ENCODE assay signal across 10 mouse cellular contexts in the genomic region with DNA sequence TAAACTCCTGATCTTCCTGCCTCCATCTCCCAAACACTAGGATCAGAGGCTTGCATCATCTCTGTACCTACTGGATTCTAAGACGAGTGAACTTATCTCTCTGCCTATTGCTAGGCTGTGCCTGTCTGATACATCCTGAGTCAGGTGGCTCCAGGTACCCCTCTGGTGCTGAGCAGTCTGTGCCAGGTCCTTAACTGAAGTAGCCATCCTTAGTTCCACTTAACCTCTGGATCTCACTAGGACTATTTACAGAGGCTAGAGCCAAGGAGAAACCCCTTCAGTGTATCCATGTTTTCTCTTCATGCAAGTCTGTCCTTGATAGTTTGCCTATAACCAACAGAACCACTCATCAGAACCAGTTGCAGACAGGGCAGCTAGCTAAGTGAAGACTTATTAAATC. TPM values are rescaled to one million over a fixed set of nuclear protein-coding genes. Genes with fewer than 3 reads are reported as not detected.
DNase-seq lines count a peak whose midpoint lies in the region; ATAC-seq and TF ChIP-seq lines count a peak whose summit lies in the region.
"Had no signal": no experiment of that assay in that cellular context is flagged by ENCODE, and none has a peak within 500 bp of the region (broad histone marks: within the 10 kb centered on the region; RNA-seq: fewer than 3 reads in every experiment).

No protein-coding gene starts in this region.

- H3K4me2 ChIP-seq in liver, embryonic 16.5 days (ENCODE audit: low read depth, low read length): peak overlapping the region; percentile 43
- H3K4me2 ChIP-seq in stomach, embryonic 15.5 days: peak overlapping the region; percentile 41; the same call in 1 of the 2 replicates

- peaks cover 34% of the 10 kb centered on the region for H3K79me2 ChIP-seq in liver, adult 2 months (ENCODE audit: control insufficient read depth, insufficient read depth, low read length)

- H3K36me3 ChIP-seq in liver, adult 2 months (ENCODE audit: control insufficient read depth, insufficient read depth, low read length): peaks cover 2% of the 10 kb centered on the region; the same call in 1 of the 2 replicates
- no peaks in the 10 kb centered on the region for H3K36me3 ChIP-seq in liver, embryonic 16.5 days (ENCODE audit: control insufficient read depth, insufficient read depth)
- no peaks in the 10 kb centered on the region for H3K36me3 ChIP-seq in stomach, embryonic 15.5 days

- no peak for TF ChIP-seq POLR2A in cerebellum, adult 2 months (IDR thresholded peaks at IDR 0.05; ENCODE audit: borderline replicate concordance, insufficient read depth, low read length)
- no peak for TF ChIP-seq POLR2A in liver, adult 2 months (IDR thresholded peaks at IDR 0.05; ENCODE audit: extremely low read depth, insufficient read depth, low read length)

- TF ChIP-seq CTCF in cerebellum, adult 2 months (IDR thresholded peaks at IDR 0.05; ENCODE audit: borderline replicate concordance, insufficient read depth, low read depth, low read length): no peak
- TF ChIP-seq CTCF in liver, adult 2 months (IDR thresholded peaks at IDR 0.05; ENCODE audit: low read depth, low read length): no peak

- peaks cover 6% of the 10 kb centered on the region for H3K4me1 ChIP-seq in cerebellum, adult 2 months (ENCODE audit: control insufficient read depth, insufficient read depth, low read length)
- peaks cover 30% of the 10 kb centered on the region for H3K4me1 ChIP-seq in liver, adult 2 months (ENCODE audit: control insufficient read depth, insufficient read depth, low read length)
- peaks cover 44% of the 10 kb centered on the region for H3K4me1 ChIP-seq in liver, embryonic 16.5 days (ENCODE audit: control insufficient read depth, low read depth, low read length)
- peaks cover 23% of the 10 kb centered on the region for H3K4me1 ChIP-seq in stomach, embryonic 15.5 days

- H3K4me3 ChIP-seq in cerebellum, adult 2 months (replicated peaks; ENCODE audit: insufficient read depth, low read depth, low read length): peak overlapping the region; percentile 47
- H3K4me3 ChIP-seq in liver, adult 2 months (ENCODE audit: insufficient read depth, low read depth, low read length): peak overlapping the region; percentile 52
- peak overlapping the region; percentile 36 for H3K4me3 ChIP-seq in liver, embryonic 16.5 days (ENCODE audit: low read depth, low read length)
- no peak overlapping the region for H3K4me3 ChIP-seq in stomach, embryonic 15.5 days (replicated peaks)

- H3K27me3 ChIP-seq in cerebellum, adult 2 months (ENCODE audit: control insufficient read depth, insufficient read depth, low read length): no peaks in the 10 kb centered on the region
- no peaks in the 10 kb centered on the region for H3K27me3 ChIP-seq in liver, adult 2 months (ENCODE audit: control insufficient read depth, insufficient read depth, low read length)
- H3K27me3 ChIP-seq in liver, embryonic 16.5 days (ENCODE audit: control insufficient read depth, insufficient read depth, low read depth, low read length): no peaks in the 10 kb centered on the region
- no peaks in the 10 kb centered on the region for H3K27me3 ChIP-seq in stomach, embryonic 15.5 days (replicated peaks)

- 56% methylated on average over 1 of the region's 1 CpGs for WGBS in cerebellum, adult 2 months
- 6% methylated on average over 1 of the region's 1 CpGs for WGBS in liver, adult 2 months
- 29% methylated on average over 1 of the region's 1 CpGs for WGBS in liver, embryonic 16.5 days (ENCODE audit: insufficient replicate concordance)
- WGBS in stomach, embryonic 15.5 days: 75% methylated on average over 1 of the region's 1 CpGs

- H3K9ac ChIP-seq in liver, adult 2 months (ENCODE audit: low read depth, low read length): peak overlapping the region; percentile 65
- no peak overlapping the region for H3K9ac ChIP-seq in liver, embryonic 16.5 days (ENCODE audit: low read depth, low read length)
- no peak overlapping the region for H3K9ac ChIP-seq in stomach, embryonic 15.5 days

- no peak overlapping the region for H3K27ac ChIP-seq in cerebellum, adult 2 months (ENCODE audit: insufficient read depth, low read length)
- peak overlapping the region; percentile 63 for H3K27ac ChIP-seq in liver, adult 2 months (replicated peaks; ENCODE audit: insufficient read depth, low read depth, low read length)
- H3K27ac ChIP-seq in liver, embryonic 16.5 days (ENCODE audit: low read length): peak overlapping the region; percentile 63; the same call in 1 of the 2 replicates
- H3K27ac ChIP-seq in stomach, embryonic 15.5 days: no peak overlapping the region

- no peak for DNase-seq in cerebellum, adult 2 months
- no peak for DNase-seq in cerebellum, adult 8-10 months
- no peak for DNase-seq in liver, adult 2 months (ENCODE audit: extremely low read depth, low read depth, low spot score)
- no peak for DNase-seq in liver
- DNase-seq in testis, postnatal 14 days (ENCODE audit: low spot score): no peak
- DNase-seq in yolk sac, embryonic 10.5 days (ENCODE audit: low spot score): no peak
- DNase-seq: thymus, postnatal 4 days had no signal

- ATAC-seq in liver, embryonic 16.5 days (ENCODE audit: low read depth): no peak
- ATAC-seq in stomach, embryonic 15.5 days (ENCODE audit: insufficient read depth, low FRiP score, low read depth): no peak

- no peaks in the 10 kb centered on the region for H3K9me3 ChIP-seq in liver, embryonic 16.5 days (replicated peaks; ENCODE audit: control insufficient read depth, low read length)
- H3K9me3 ChIP-seq in stomach, embryonic 15.5 days: no peaks in the 10 kb centered on the region

RNA-seq across cellular contexts. Expression of gene Bnip3, which starts 2.9 kb away (rescaled TPM):
- 96.6 and 101 TPM in 2 replicates for polyA plus RNA-seq in cerebellum, adult 2 months (2012; rRNA removed)
- total RNA-seq in liver, adult 2 months (2014; rRNA removed): 213 and 264 TPM in 2 replicates
- 56.7 and 62.0 TPM in 2 replicates for polyA plus RNA-seq in liver, adult 2 months (2012; rRNA removed)
- 186 and 192 TPM in 2 replicates for polyA plus RNA-seq in liver, embryonic 16.5 days (2015; fragmentation: Nextera tagmentation; extraction: Ambion mirVana)
- polyA plus RNA-seq in stomach, embryonic 15.5 days (2015; fragmentation: Nextera tagmentation; extraction: Ambion mirVana): 127 and 140 TPM in 2 replicates

RNA-seq across cellular contexts. Expression of gene Jakmip3, which starts 34.1 kb away (rescaled TPM):
- polyA plus RNA-seq in cerebellum, adult 2 months (2012; rRNA removed): 47.6 and 49.0 TPM in 2 replicates
- not detected in 2 replicates for total RNA-seq in liver, adult 2 months (2014; rRNA removed)
- 0.02 TPM in 1 of 2 replicates, not detected in the other for polyA plus RNA-seq in liver, adult 2 months (2012; rRNA removed)
- polyA plus RNA-seq in liver, embryonic 16.5 days (2015; fragmentation: Nextera tagmentation; extraction: Ambion mirVana): not detected in 2 replicates
- polyA plus RNA-seq in stomach, embryonic 15.5 days (2015; fragmentation: Nextera tagmentation; extraction: Ambion mirVana): 0.14 and 0.23 TPM in 2 replicates
- total RNA-seq: gastrocnemius, postnatal 14 days had no signal

Comparison
In these comparisons a context has a peak if more than half of its experiments do, and no peak if none do; other contexts are left out.
1. H3K27ac ChIP-seq: peak in liver, adult 2 months (single experiment) and liver, embryonic 16.5 days (single experiment); none in cerebellum, adult 2 months (single experiment) and stomach, embryonic 15.5 days (single experiment).
2. RNA of gene Jakmip3, which starts 34.1 kb away (polyA plus RNA-seq): 47.6 to 49.0 TPM in cerebellum, adult 2 months; 0.14 to 0.23 TPM in stomach, embryonic 15.5 days, 0.02 TPM in liver, adult 2 months and not detected in liver, embryonic 16.5 days; every median in the first group is over 10 times any median in the second.